Mouse (Mus musculus) intestine, embryonic 16.5 days (tissue): Measurements from ENCODE around the gene Tmigd1. TPM values are rescaled to one million over a fixed set of nuclear protein-coding genes. Genes with fewer than 3 reads are reported as not detected.
A peak's percentile ranks its signal among the peaks of the same experiment; 100 is the strongest.

ENCODE experiments used
- ATAC-seq: fragments of 200-750 bp; cut with Nextera tagmentation; 2 replicates; pipeline ENCODE4 v1.8.0; 2017; ENCODE audit warnings: moderate TSS enrichment, moderate library complexity
- H3K27ac ChIP-seq: fragments of 300-500 bp; sonication (generic); 2 replicates; pipeline ENCODE4 v1.5.1; 2014; ENCODE audit warnings: mild to moderate bottlenecking, low read length
- H3K27me3 ChIP-seq: fragments of 300-500 bp; sonication (generic); replicated peaks from 2 replicates; pipeline ENCODE4 v1.6.1; 2014; ENCODE audit warnings: low read length, control low read depth, mixed read lengths; ENCODE audit not compliant: control insufficient read depth, insufficient read depth
- H3K36me3 ChIP-seq: fragments of 300-500 bp; sonication (generic); 2 replicates; pipeline ENCODE4 v1.6.1; 2014; ENCODE audit warnings: low read length, control low read depth; ENCODE audit not compliant: control insufficient read depth, insufficient read depth
- H3K4me1 ChIP-seq: fragments of 300-500 bp; sonication (generic); 2 replicates; pipeline ENCODE4 v1.6.1; 2014; ENCODE audit warnings: low read length, control low read depth, mixed read lengths; ENCODE audit not compliant: control insufficient read depth, insufficient read depth
- H3K4me2 ChIP-seq: fragments of 300-500 bp; sonication (generic); 2 replicates; pipeline ENCODE4 v1.6.1; 2014; ENCODE audit warnings: low read depth, low read length, control low read depth
- H3K4me3 ChIP-seq: fragments of 300-500 bp; sonication (generic); 2 replicates; pipeline ENCODE4 v1.5.1; 2014; ENCODE audit warnings: mild to moderate bottlenecking, low read length
- H3K9ac ChIP-seq: fragments of 300-500 bp; sonication (generic); 2 replicates; pipeline ENCODE4 v1.6.1; 2014; ENCODE audit warnings: low read depth, low read length
- H3K9me3 ChIP-seq: fragments of 300-500 bp; sonication (generic); 2 replicates; pipeline ENCODE4 v1.6.1; 2016; ENCODE audit warnings: low read length, control low read depth; ENCODE audit not compliant: control insufficient read depth
- WGBS: fragments of 180-500 bp; shearing (Covaris S2); extraction: QIAGEN DNeasy Blood & Tissue Kit; methylation state at CpG from one replicate; pipeline ENCODE4 v1.1.7; 2014; 5-methylcytosine and 5-hydroxymethylcytosine counted together
- polyA plus RNA-seq: library from polyadenylated mRNA; unstranded; fragments of >200 nt; fragmentation: Nextera tagmentation; extraction: Ambion mirVana; gene quantifications from 2 replicates; pipeline ENCODE4 v1.2.1, GENCODE M21; 2015

Gene Tmigd1
- polyA plus RNA-seq, 1 experiment from 2014 or later: 2.7 TPM

DNA sequence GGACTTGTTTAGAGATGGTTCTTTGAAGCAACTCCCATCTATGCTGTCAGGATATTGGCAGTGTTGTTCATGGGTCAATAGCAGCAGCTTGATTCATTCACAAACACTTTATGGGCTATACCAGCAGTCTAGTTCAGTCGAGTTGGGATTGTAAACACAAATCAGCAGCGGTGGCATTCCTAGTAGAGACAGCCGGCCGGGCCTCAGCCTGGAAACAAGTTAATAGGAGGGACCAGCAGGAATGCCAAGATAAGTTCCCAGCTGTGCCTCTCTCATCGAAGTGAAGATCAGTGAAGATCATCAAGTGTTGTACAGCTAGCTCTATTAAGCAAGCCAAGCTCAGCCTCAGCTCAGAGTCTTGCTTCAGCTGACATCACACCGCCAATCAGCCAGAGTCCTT is 5.6 kb upstream of the Tmigd1 start:
- Histone ChIP-seq H3K4me2 (no peak overlapping the region), H3K36me3 (no peaks in the 10 kb centered on the region), H3K27me3 (no peaks in the 10 kb centered on the region), H3K9ac (no peak overlapping the region), H3K4me3 (no peak overlapping the region), H3K9me3 (no peaks in the 10 kb centered on the region), H3K27ac (no peak overlapping the region), H3K4me1 (peaks cover 22% of the 10 kb centered on the region; the same call in 1 of the 2 replicates)
- ATAC-seq: no peak
- 37% methylated on average over 6 of the region's 6 CpGs for WGBS

DNA sequence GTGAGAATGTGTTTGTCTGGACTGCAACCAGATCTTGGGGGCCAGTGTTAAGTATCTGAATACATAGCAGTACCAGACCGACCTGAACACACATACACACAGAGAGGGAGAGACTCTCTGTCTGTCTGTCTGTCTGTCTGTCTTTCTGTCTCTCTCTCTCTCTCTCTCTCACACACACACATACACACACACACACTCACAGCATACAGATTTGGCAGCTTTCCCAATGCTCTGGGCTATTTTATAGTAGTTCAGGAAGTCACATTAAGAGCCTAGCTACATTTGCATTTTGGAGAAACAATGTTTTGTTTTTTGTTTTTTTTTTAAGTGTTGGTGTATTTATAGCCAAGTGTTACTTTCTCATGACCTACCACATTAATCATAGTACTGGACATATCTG is 4.8 kb upstream of the Tmigd1 start:
- Histone ChIP-seq H3K36me3 (no peaks in the 10 kb centered on the region), H3K4me1 (peaks cover 22% of the 10 kb centered on the region; the same call in 1 of the 2 replicates), H3K4me3 (no peak overlapping the region), H3K9me3 (no peaks in the 10 kb centered on the region), H3K27me3 (no peaks in the 10 kb centered on the region), H3K4me2 (no peak overlapping the region), H3K9ac (no peak overlapping the region), H3K27ac (no peak overlapping the region)
- WGBS: 32% methylated on average over 1 of the region's 1 CpGs
- ATAC-seq: no peak

DNA sequence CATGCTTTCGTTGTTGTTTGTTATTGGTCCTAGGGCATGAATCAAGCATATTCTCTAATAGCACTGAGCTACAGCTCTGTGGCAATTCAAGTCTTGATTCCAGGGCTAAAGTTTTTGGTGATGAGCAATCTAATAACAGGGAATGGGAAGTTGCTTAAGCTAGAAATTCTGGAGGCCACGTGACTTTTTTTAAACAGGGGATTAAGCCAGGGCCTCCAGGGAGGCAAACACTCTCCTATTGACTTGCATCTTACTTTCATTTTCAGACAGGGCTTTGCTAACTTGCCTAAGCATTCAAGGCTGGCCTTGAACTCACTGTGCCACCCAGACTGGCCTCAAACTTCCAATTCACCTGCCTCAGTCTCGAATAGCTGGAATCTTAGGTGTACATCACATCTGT is 4.1 kb upstream of the Tmigd1 start:
- no peak for ATAC-seq
- no peaks in the 10 kb centered on the region for H3K9me3 ChIP-seq
- WGBS: 46% methylated on average over 3 of the region's 3 CpGs
- peaks cover 22% of the 10 kb centered on the region; the same call in 1 of the 2 replicates for H3K4me1 ChIP-seq
- H3K9ac ChIP-seq: no peak overlapping the region
- no peak overlapping the region for H3K4me3 ChIP-seq
- no peak overlapping the region for H3K4me2 ChIP-seq
- 0 out of 2 replicates have a peak overlapping the region, but pooled peaks have one; percentile 9 for H3K27ac ChIP-seq
- no peaks in the 10 kb centered on the region for H3K36me3 ChIP-seq
- no peaks in the 10 kb centered on the region for H3K27me3 ChIP-seq

DNA sequence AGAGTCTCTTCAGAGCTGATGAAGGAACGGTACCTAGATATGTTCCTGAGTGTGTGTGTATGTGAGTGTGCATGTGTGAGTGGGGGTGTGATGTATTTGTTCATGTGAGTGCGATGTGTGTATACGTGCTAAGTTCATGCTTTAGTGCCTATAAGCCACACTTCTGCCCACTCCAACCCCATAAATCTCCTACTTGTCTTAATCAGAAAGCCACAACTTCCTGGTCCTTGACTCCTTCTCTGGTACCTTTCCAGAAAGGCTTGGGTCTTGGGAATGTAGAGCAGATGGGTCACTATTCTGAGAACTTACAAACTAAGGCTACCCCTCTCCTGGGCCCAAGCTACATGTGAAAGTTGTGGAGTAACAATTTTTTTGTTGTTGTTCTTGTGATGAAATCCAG is 3.2 kb upstream of the Tmigd1 start:
- WGBS: 90% methylated on average over 3 of the region's 3 CpGs
- Histone ChIP-seq H3K4me2 (no peak overlapping the region), H3K36me3 (no peaks in the 10 kb centered on the region), H3K4me1 (peaks cover 15% of the 10 kb centered on the region; the same call in 1 of the 2 replicates), H3K9me3 (no peaks in the 10 kb centered on the region), H3K27me3 (no peaks in the 10 kb centered on the region), H3K4me3 (no peak overlapping the region), H3K27ac (no peak overlapping the region), H3K9ac (no peak overlapping the region)
- ATAC-seq: no peak

DNA sequence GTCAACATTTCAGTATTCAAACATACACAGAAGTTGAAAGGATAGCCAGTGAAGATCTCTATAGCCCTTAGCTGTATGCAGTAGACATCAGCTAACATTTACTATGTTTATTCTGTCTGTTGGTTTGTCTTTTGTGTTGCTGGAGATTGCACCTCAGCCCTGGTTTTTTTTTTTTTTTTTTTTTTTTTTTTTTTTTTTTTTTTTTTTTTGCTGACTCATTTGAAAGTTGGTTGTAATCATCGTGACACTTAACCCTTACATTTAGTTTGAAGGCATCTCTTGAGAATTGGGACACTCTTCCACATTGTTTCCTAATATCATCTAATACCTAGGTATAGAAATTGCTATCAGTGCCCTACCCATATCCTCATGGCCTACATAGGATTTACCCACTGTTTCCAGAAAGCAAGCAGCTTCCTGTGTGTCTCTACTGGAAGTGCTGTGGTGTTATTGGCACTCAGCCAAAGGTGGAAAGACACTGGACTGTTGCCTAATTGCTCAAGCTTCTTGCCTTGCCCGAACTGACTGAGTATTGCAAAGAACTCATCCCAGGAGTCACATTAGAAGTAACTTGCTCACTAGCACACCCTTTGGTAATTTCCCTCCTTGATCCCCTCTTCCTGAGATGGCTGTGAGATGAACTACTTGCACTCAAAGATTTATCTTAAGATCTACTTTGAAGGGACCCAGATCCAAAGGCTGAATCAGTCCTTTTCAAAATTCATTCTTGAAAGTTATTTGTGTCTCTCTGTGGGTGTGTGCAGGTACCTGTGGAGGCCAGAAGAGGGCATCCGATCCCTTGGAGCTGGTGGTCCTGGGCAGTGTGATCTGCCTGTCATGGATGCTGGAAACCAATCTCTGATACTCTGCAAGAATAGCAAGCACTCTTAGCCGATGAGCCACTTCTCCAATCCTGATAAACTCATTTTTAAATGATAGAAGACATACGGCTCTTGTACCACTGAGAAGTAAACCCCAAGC is 1.9 kb upstream of the Tmigd1 start:
- 60% methylated on average over 5 of the region's 5 CpGs for WGBS
- H3K9me3 ChIP-seq: no peaks in the 10 kb centered on the region
- no peak overlapping the region for H3K27ac ChIP-seq

DNA sequence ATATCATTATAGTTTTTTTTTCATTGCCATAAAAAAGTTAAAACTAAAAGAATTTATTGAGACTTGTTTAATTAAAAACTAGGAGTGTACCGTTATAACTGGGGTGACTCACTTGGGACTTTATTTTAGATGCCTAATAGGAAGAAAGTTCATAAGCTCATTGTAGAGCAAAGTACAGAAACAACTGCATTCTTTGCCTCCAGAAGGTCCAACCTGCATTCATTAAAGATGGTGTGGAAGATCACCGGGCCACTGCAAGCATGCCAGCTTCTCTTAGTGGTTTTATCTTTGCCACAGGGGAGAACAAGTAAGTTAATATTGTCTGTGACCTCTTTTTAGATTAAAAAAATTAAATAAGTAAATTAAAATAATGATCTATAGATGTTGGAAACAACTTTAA is 2.4 kb downstream of the Tmigd1 start:
- Histone ChIP-seq H3K9ac (no peak overlapping the region), H3K27ac (no peak overlapping the region), H3K4me3 (no peak overlapping the region), H3K9me3 (no peaks in the 10 kb centered on the region), H3K4me2 (no peak overlapping the region), H3K27me3 (no peaks in the 10 kb centered on the region), H3K36me3 (no peaks in the 10 kb centered on the region), H3K4me1 (no peaks in the 10 kb centered on the region)
- no peak for ATAC-seq
- WGBS: 74% methylated on average over 2 of the region's 2 CpGs

More for the DNA sequence above, 1.9 kb upstream of the Tmigd1 start:
- no peak overlapping the region for H3K4me3 ChIP-seq
- no peak overlapping the region for H3K9ac ChIP-seq
- no peaks in the 10 kb centered on the region for H3K36me3 ChIP-seq
- no peak overlapping the region for H3K4me2 ChIP-seq
- H3K4me1 ChIP-seq: peaks cover 11% of the 10 kb centered on the region; the same call in 1 of the 2 replicates
- peak; percentile 40; the same call in 1 of the 2 replicates for ATAC-seq
- no peaks in the 10 kb centered on the region for H3K27me3 ChIP-seq

DNA sequence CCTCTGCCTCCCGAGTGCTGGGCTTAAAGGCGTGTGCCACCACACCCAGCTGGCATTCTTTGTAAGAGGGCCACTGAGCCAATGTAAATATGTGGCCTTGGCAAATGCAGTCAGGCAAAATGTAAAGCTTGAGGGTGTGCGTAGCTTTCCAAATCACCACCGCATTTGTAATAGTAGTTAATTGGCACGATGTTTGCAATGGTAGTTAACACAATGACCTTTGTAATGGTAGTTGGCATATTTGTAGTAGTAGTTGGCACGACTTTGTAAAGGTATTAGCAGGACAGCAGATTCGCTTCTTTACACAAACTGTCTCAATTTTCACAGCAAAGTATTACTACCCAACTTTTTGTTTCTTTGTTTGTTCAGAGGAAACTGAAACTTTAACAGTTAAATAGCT is 6.7 kb downstream of the Tmigd1 start:
- H3K4me1 ChIP-seq: peaks cover 5% of the 10 kb centered on the region; the same call in 1 of the 2 replicates
- H3K9me3 ChIP-seq: no peaks in the 10 kb centered on the region
- no peaks in the 10 kb centered on the region for H3K27me3 ChIP-seq
- no peak overlapping the region for H3K27ac ChIP-seq
- no peak overlapping the region for H3K9ac ChIP-seq
- 89% methylated on average over 7 of the region's 7 CpGs for WGBS
- no peak overlapping the region for H3K4me2 ChIP-seq
- ATAC-seq: no peak
- no peak overlapping the region for H3K4me3 ChIP-seq
- no peaks in the 10 kb centered on the region for H3K36me3 ChIP-seq

DNA sequence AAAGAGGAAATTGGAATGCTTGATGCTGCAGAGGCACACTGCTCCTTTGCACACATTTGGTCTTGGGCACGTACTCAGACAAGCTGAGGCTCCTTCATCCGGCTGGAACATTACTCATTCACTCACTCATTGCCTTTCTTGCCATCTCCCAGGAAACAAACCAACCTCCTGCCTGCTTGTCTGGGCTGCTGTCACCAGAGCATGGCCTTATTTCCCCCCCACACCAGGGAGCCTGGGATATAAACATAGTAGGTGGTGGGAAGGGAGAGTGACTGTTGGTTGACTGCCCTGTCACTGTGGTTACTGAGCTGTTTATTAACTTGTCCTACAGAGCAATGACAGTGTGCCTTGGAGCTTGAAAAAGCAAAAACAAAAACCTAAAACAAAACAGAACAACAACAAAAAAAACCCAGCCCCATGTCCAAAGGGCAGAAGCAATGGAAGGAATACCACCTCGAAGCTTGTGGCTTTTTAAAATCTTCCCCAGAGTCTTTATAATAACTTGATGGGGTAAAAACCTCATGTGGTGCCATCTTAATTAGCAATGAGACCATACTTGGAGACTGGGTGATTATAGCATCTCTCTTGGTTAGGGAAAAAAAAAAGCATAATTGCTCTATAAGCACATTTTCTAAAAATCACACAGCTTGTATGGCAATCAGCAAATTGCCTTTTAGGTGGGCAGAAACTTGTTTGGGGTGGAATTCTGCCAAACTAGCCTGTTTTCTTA is 9.5 kb downstream of the Tmigd1 start:
- H3K4me3 ChIP-seq: no peak overlapping the region
- no peak for ATAC-seq
- H3K36me3 ChIP-seq: no peaks in the 10 kb centered on the region
- H3K4me1 ChIP-seq: peaks cover 8% of the 10 kb centered on the region; the same call in 1 of the 2 replicates
- no peak overlapping the region for H3K4me2 ChIP-seq
- 0 out of 2 replicates have a peak overlapping the region, but pooled peaks have one; percentile 10 for H3K9ac ChIP-seq
- no peaks in the 10 kb centered on the region for H3K27me3 ChIP-seq
- WGBS: 56% methylated on average over 3 of the region's 3 CpGs
- H3K9me3 ChIP-seq: no peaks in the 10 kb centered on the region
- no peak overlapping the region for H3K27ac ChIP-seq

DNA sequence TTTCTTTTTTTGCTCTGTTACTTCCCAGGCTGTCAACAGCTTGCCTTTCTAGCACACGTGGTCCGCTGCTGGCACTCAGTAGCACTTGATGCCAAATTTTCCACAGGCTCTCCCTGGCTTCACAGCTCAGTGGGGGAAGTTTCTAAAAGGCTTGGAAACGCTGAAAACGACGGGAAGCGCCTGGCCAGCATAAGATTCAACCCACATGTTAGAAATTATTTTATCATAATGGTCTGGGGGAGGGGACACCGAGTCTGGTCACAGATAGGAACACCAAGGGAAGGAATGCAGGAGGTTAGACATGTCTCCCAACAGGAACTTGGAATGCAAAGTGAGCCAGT is 10.1 kb downstream of the Tmigd1 start:
- 47% methylated on average over 7 of the region's 7 CpGs for WGBS
- Histone ChIP-seq H3K9ac (no peak overlapping the region), H3K27me3 (no peaks in the 10 kb centered on the region), H3K36me3 (no peaks in the 10 kb centered on the region), H3K27ac (no peak overlapping the region), H3K4me1 (peaks cover 12% of the 10 kb centered on the region), H3K9me3 (no peaks in the 10 kb centered on the region), H3K4me3 (no peak overlapping the region), H3K4me2 (no peak overlapping the region)
- ATAC-seq: no peak
